Mouse (Mus musculus): ENCODE data around the gene Selenoi. TPM values are rescaled to one million over a fixed set of nuclear protein-coding genes. Genes with fewer than 3 reads are reported as not detected.
"Not testable (repeated sequence)": the region's sequence is repeated elsewhere in the genome, so short reads cannot be mapped to it uniquely, and the experiment has no call there.

The Selenoi gene
- polyA plus RNA-seq, 1 experiment from 2014 or later, result 14.3 TPM

DNA sequence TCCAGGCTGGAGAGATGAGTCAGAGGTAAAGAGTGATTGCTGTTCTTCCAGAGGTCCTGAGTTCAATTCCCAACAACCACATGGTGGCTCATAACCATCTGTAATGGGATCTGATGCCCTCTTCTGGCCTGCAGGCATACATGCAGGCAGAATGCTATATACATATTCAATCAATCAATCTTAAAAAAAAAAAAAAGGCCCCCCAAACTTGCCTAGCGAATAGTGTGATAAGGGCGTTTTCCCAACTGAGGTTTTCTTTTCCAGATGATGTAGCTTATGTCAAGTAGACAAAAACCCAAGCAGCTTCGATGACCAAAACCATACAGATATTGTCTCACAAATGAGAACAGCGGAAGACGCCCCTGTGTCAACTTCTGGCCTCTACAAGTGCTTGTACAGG is 21.6 kb upstream of the Selenoi start:
- not testable (repeated sequence) for H3K9me3 ChIP-seq (replicated peaks); H3K27ac ChIP-seq; H3K4me3 ChIP-seq (replicated peaks); ATAC-seq (replicated peaks; ENCODE audit: low FRiP score); H3K27me3 ChIP-seq; H3K36me3 ChIP-seq; H3K9ac ChIP-seq; H3K4me1 ChIP-seq; H3K4me2 ChIP-seq
- WGBS, result 88% methylated on average over 5 of the region's 5 CpGs

DNA sequence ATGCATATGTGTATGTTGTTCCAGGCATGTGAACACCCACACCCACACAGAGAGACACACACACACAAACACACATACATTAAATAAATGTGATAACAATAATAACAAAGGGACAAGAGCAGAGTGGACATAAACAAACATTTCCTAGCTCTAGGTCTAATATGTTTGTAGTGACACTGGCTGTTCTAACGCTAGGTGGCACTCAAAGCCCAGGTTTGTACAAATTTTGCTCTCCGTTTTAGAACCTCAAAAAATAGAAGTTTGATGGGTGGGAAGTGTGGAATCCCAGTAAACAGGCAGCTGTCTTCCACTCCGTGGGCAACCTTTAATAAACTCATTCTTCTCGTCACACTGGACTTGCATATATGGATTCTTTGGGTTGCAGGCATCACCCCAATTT is 17.5 kb upstream of the Selenoi start:
- WGBS, result 16% methylated on average over 4 of the region's 4 CpGs
- H3K36me3 ChIP-seq, result no peaks in the 10 kb centered on the region
- H3K27me3 ChIP-seq, result no peaks in the 10 kb centered on the region
- H3K4me1 ChIP-seq, result no peaks in the 10 kb centered on the region
- H3K9ac ChIP-seq, result no peak overlapping the region
- ATAC-seq (replicated peaks; ENCODE audit: low FRiP score), result no peak
- no peak overlapping the region for H3K4me3 ChIP-seq (replicated peaks)
- no peak overlapping the region for H3K4me2 ChIP-seq
- H3K9me3 ChIP-seq (replicated peaks), result no peaks in the 10 kb centered on the region
- no peak overlapping the region for H3K27ac ChIP-seq

DNA sequence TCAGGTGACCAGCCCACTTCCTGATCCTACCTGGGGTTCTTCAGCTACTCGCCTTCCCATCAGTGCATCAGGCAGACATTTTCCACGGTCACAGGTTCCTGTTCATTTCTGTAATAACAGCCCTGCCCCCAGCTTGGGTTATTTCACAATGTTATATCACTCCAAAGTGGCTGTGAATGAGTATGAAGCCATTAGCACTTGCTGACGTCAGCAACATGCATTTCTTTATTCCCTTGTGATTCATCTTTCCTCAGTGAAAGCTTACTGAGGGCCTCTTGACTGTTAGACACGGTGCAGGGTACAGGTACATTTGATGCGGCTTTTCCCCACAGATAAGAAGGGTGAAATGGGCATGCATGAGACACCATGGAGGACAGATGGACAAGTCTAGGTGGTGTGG is 16.4 kb upstream of the Selenoi start:
- Histone ChIP-seq H3K9ac (no peak overlapping the region), H3K4me3 (replicated peaks) (no peak overlapping the region), H3K27ac (no peak overlapping the region), H3K27me3 (no peaks in the 10 kb centered on the region), H3K4me1 (no peaks in the 10 kb centered on the region), H3K36me3 (no peaks in the 10 kb centered on the region), H3K4me2 (no peak overlapping the region), H3K9me3 (replicated peaks) (no peaks in the 10 kb centered on the region)
- WGBS, result 78% methylated on average over 5 of the region's 5 CpGs
- ATAC-seq (replicated peaks; ENCODE audit: low FRiP score), result no peak

DNA sequence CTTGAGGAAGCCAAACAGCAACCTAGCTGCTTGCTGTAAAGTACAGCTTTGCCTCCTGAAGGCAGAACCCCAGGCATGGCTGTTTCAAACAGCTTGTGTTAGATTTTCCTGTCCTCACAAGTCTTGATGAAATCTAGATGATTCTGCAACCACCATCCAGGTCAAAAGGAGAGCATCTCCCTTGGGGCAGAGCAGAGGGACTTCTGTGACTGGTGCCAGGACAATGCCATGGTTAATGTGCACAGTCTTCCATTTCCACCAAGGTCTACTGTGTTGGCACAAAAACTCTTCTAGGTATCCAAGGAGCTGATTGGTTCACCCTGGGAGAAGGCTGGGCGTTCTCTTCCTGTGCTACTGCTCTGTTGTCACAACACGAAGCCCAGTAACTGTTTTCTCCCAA is 12.7 kb upstream of the Selenoi start:
- no peak overlapping the region for H3K27ac ChIP-seq
- H3K4me3 ChIP-seq (replicated peaks), result no peak overlapping the region
- no peak overlapping the region for H3K9ac ChIP-seq
- H3K27me3 ChIP-seq, result no peaks in the 10 kb centered on the region
- WGBS, result 90% methylated on average over 2 of the region's 2 CpGs
- no peak overlapping the region for H3K4me2 ChIP-seq
- ATAC-seq (replicated peaks; ENCODE audit: low FRiP score), result no peak
- no peaks in the 10 kb centered on the region for H3K9me3 ChIP-seq (replicated peaks)
- peaks cover 7% of the 10 kb centered on the region for H3K36me3 ChIP-seq
- no peaks in the 10 kb centered on the region for H3K4me1 ChIP-seq

DNA sequence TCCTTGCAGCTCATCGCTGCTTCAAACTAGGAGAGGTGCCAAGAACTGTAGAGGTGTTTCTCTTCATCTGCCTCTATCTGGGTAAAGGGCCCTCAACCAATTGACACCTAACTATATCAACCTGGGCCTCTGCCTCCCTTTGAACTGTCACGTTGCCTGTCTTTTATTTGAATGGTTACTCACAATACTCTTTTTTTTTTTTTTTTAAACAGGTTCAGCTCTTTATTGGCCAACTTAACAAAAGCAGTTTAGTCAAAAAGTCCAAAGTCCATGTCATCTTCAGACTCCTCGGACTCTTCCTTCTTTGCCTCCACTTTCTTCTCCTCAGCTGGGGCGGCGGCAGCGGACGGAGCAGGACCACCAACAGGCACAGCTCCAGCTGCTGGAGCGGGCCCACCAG is 11.7 kb upstream of the Selenoi start:
- H3K4me2 ChIP-seq, result no peak overlapping the region
- H3K9ac ChIP-seq, result no peak overlapping the region
- H3K4me1 ChIP-seq, result no peaks in the 10 kb centered on the region
- H3K4me3 ChIP-seq (replicated peaks), result no peak overlapping the region
- H3K27me3 ChIP-seq, result no peaks in the 10 kb centered on the region
- H3K27ac ChIP-seq, result no peak overlapping the region
- H3K36me3 ChIP-seq, result peaks cover 7% of the 10 kb centered on the region
- no peak for ATAC-seq (replicated peaks; ENCODE audit: low FRiP score)
- 72% methylated on average over 8 of the region's 8 CpGs for WGBS
- no peaks in the 10 kb centered on the region for H3K9me3 ChIP-seq (replicated peaks)

DNA sequence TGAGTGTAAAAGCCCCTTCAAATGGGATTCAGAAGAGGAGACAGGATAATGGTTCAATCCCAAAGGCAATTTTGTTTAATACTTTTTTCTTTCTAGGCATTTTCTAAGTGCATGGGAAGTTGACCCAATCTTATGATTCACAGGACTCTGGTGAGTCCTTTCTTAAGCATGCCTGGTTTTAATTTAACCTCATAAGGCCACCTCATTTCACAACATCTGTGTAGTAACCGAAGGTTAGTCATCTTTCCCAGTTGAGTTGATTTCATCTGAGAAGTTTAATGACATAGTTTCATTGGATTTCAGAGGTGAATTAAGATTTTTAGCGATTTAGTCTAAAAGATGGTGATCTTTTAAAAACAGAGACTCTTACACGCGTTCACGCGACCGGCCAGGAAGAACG is 9.7 kb upstream of the Selenoi start:
- no peak overlapping the region for H3K4me3 ChIP-seq (replicated peaks)

DNA sequence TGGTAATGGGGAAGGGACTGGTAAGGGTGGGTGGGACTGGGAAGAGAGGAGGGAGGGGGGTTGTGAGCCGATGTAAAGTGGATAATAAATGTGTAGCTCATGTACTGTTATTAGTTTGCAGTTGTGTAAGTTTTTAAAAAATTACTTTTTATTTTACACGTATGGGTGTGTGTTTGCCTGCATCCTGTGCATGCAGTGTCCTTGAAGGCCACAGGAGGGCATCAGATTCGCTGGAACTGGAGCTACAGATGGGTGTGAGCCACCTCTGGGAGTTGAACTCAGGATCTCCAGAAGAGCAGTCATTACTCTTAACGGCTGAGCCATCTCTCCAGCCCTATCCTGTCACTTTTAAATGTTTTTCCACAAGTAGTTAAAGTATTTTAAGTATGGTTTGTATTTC is 1.5 kb upstream of the Selenoi start:
- 0 out of 2 replicates have a peak, but pooled peaks cover 5% of the 10 kb centered on the region for H3K9me3 ChIP-seq (replicated peaks)
- no peaks in the 10 kb centered on the region for H3K27me3 ChIP-seq
- WGBS, result 84% methylated on average over 4 of the region's 4 CpGs
- H3K4me3 ChIP-seq (replicated peaks), result no peak overlapping the region
- H3K36me3 ChIP-seq, result peaks cover 8% of the 10 kb centered on the region; the same call in 1 of the 2 replicates
- no peak for ATAC-seq (replicated peaks; ENCODE audit: low FRiP score)
- no peak overlapping the region for H3K27ac ChIP-seq
- H3K4me1 ChIP-seq, result peaks cover 23% of the 10 kb centered on the region
- H3K9ac ChIP-seq, result no peak overlapping the region
- no peak overlapping the region for H3K4me2 ChIP-seq

More for the DNA sequence above, 9.7 kb upstream of the Selenoi start:
- Histone ChIP-seq H3K36me3 (peaks cover 7% of the 10 kb centered on the region), H3K4me2 (no peak overlapping the region), H3K9ac (no peak overlapping the region), H3K4me1 (no peaks in the 10 kb centered on the region), H3K27ac (no peak overlapping the region), H3K27me3 (no peaks in the 10 kb centered on the region), H3K9me3 (replicated peaks) (no peaks in the 10 kb centered on the region)
- WGBS, result 98% methylated on average over 8 of the region's 8 CpGs
- ATAC-seq (replicated peaks; ENCODE audit: low FRiP score), result no peak

DNA sequence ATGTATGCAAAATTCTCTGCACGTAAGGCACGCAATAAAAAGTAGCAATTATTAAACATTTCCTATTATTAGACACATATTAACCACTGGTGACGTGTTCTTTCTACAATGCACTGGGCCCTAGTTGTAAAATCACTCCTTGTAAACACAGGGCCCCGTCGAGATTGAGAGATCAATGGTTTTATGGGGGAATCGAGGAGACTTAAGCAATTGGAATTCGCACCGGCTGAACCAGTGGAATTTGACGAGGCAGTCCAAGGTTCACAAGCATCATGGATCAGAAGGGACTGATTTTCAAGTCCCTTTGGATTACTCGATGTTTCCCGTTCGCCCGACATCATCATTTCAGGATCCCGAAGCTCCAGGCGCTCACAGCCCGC is 500 bp upstream of the Selenoi start:
- no peaks in the 10 kb centered on the region for H3K27me3 ChIP-seq
- H3K4me3 ChIP-seq (replicated peaks), result peak overlapping the region; percentile 83
- peaks cover 8% of the 10 kb centered on the region; the same call in 1 of the 2 replicates for H3K36me3 ChIP-seq
- peak overlapping the region; percentile 84 for H3K27ac ChIP-seq
- 0 out of 2 replicates have a peak, but pooled peaks cover 5% of the 10 kb centered on the region for H3K9me3 ChIP-seq (replicated peaks)
- H3K4me2 ChIP-seq, result peak overlapping the region; percentile 77
- no peak for ATAC-seq (replicated peaks; ENCODE audit: low FRiP score)
- 42% methylated on average over 16 of the region's 16 CpGs for WGBS
- H3K4me1 ChIP-seq, result peaks cover 25% of the 10 kb centered on the region
- H3K9ac ChIP-seq, result peak overlapping the region; percentile 56

DNA sequence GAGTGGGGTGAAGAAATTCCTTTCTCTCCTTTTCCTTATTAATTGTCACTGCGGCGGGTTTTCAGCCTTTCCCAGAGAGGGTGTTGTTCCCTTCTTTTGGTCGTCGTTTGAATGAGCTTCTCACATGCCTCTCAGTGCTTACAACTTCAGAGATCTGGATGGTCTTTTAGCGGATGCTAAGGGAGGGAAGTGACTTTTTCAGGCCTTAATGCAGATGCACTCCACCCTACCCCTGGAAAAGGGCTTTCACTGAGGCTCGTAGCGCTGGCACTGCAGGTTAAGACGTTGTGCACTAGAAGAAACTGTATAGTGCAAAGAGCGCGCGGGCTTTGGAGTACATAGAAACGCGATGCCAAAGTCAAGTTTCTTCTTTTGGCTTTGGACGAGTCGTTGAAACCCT is 661 bp downstream of the Selenoi start:
- peak overlapping the region; percentile 70 for H3K9ac ChIP-seq
- H3K9me3 ChIP-seq (replicated peaks), result 0 out of 2 replicates have a peak, but pooled peaks cover 5% of the 10 kb centered on the region
- 2% methylated on average over 15 of the region's 15 CpGs for WGBS
- peak overlapping the region; percentile 83 for H3K4me3 ChIP-seq (replicated peaks)
- peak overlapping the region; percentile 77 for H3K4me2 ChIP-seq
- peak overlapping the region; percentile 90 for H3K27ac ChIP-seq
- H3K4me1 ChIP-seq, result peaks cover 25% of the 10 kb centered on the region
- no peaks in the 10 kb centered on the region for H3K27me3 ChIP-seq
- peaks cover 8% of the 10 kb centered on the region; the same call in 1 of the 2 replicates for H3K36me3 ChIP-seq
- ATAC-seq (replicated peaks; ENCODE audit: low FRiP score), result no peak

DNA sequence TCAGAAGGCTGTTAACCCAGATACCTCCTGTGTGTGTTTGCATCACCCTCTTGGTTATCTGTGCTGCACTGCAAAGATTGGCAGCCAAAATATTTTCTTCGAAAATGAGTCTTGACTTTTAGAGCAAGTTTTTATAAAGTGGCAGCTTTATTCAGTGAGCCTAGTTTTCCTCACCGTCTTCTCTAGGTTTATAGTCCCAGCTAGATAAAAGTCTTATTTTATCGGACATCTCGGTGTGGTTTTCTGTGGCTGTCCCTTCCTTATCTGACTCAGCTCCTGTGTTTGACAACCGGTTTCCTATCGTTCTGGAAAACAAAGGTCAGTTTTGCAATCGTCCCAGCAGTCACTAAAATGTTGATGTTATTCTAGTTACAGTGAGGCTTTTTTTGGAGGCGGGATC is 1.6 kb downstream of the Selenoi start:
- no peak for ATAC-seq (replicated peaks; ENCODE audit: low FRiP score)
- H3K9me3 ChIP-seq (replicated peaks), result 0 out of 2 replicates have a peak, but pooled peaks cover 5% of the 10 kb centered on the region
- WGBS, result 63% methylated on average over 8 of the region's 8 CpGs
- peaks cover 8% of the 10 kb centered on the region; the same call in 1 of the 2 replicates for H3K36me3 ChIP-seq
- H3K9ac ChIP-seq, result no peak overlapping the region
- peaks cover 25% of the 10 kb centered on the region for H3K4me1 ChIP-seq
- H3K27me3 ChIP-seq, result no peaks in the 10 kb centered on the region
- peak overlapping the region; percentile 83; the same call in 1 of the 2 replicates for H3K4me3 ChIP-seq (replicated peaks)
- no peak overlapping the region for H3K27ac ChIP-seq
- H3K4me2 ChIP-seq, result peak overlapping the region; percentile 77

DNA sequence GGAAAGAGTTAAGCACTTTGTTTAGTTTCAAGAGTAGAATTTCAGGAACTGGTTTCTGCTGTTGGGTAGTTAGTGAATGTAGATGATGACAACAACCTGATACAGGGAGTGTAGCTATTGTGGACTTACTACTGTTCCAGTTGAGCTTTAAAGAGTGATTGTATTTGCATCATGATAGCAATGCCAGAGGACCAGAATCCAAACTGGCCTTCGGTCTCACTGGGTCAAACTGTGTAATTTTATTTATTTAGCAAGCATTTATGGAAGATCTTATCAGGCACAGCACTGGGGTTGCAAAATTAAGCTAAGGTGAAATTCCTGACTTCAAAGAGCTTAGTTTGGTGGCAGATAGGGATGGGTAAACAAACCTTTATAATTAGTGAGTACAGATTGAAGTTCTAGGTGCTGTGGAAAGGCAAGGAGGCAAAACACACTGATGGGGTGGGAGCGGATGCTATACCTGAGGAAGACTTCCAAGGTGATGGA is 3.3 kb downstream of the Selenoi start:
- WGBS, result 83% methylated on average over 2 of the region's 2 CpGs
- H3K9ac ChIP-seq, result no peak overlapping the region
- no peaks in the 10 kb centered on the region for H3K27me3 ChIP-seq
- 0 out of 2 replicates have a peak, but pooled peaks cover under 1% of the 10 kb centered on the region for H3K9me3 ChIP-seq (replicated peaks)
- H3K27ac ChIP-seq, result no peak overlapping the region
- ATAC-seq (replicated peaks; ENCODE audit: low FRiP score), result no peak
- H3K4me2 ChIP-seq, result no peak overlapping the region
- peaks cover under 1% of the 10 kb centered on the region; the same call in 1 of the 2 replicates for H3K36me3 ChIP-seq
- H3K4me1 ChIP-seq, result peaks cover 25% of the 10 kb centered on the region
- no peak overlapping the region for H3K4me3 ChIP-seq (replicated peaks)

DNA sequence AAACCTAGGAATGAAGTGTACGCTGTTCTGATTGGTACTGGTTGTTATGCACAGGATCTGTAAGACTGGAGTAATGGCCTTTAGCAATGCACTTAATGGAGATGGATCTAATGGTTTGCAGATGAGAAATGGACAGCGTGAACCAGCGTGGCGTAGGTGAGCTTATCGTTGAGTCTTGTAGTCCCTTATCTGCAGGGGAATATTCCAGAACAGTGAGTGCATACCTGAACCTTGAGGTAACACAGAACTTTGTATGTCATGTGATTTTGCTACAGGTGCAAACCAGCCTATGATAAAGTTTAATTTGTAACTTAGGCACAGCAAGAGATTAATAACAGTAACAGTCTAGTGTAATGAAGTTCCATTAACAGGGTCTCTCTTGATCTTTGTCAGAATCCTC is 6.2 kb downstream of the Selenoi start:
- H3K4me2 ChIP-seq, result no peak overlapping the region
- H3K4me3 ChIP-seq (replicated peaks), result no peak overlapping the region
- H3K9me3 ChIP-seq (replicated peaks), result no peaks in the 10 kb centered on the region
- peaks cover 23% of the 10 kb centered on the region for H3K4me1 ChIP-seq
- 94% methylated on average over 5 of the region's 5 CpGs for WGBS
- no peak overlapping the region for H3K27ac ChIP-seq
- H3K9ac ChIP-seq, result no peak overlapping the region
- H3K36me3 ChIP-seq, result no peaks in the 10 kb centered on the region
- no peak for ATAC-seq (replicated peaks; ENCODE audit: low FRiP score)
- no peaks in the 10 kb centered on the region for H3K27me3 ChIP-seq

DNA sequence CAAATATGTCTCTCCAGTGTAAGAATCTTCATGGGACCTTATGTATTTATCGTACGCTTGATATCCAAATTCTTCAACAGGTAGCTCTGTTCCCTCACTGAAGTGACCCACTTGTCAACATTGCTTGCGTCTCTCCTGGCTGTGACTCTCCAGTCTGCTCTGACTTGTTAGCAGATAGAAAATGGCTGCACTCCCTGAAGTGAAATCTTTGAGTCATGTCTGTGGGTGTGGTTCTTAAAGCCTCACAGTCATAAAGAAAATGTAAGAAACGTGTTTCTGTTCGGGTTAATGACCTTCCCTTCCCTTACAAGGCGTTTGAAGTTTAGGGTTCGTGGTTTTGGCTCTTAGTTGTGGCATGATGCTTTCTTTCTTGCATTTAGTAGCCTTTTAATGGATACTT is 8.2 kb downstream of the Selenoi start:
- Histone ChIP-seq H3K27ac (no peak overlapping the region), H3K9me3 (replicated peaks) (no peaks in the 10 kb centered on the region), H3K4me1 (peaks cover 20% of the 10 kb centered on the region), H3K4me3 (replicated peaks) (no peak overlapping the region), H3K9ac (no peak overlapping the region), H3K4me2 (no peak overlapping the region), H3K36me3 (no peaks in the 10 kb centered on the region), H3K27me3 (no peaks in the 10 kb centered on the region)
- WGBS, result 82% methylated on average over 7 of the region's 7 CpGs
- ATAC-seq (replicated peaks; ENCODE audit: low FRiP score), result no peak

Measured in kidney, embryonic 15.5 days (tissue).